Mouse (Mus musculus): ENCODE results near the gene Kctd6. TPM values are rescaled to one million over a fixed set of nuclear protein-coding genes. Genes with fewer than 3 reads are reported as not detected.
A peak's percentile ranks its signal among the peaks of the same experiment; 100 is the strongest.

Kctd6 gene
- polyA plus RNA-seq, 1 experiment from 2014 or later: 17.8 TPM

- no peaks in the 10 kb centered on the region for H3K9me3 ChIP-seq (ENCODE audit: control insufficient read depth, low read length)
- no peak overlapping the region for H3K9ac ChIP-seq (ENCODE audit: low read length)
- H3K36me3 ChIP-seq (ENCODE audit: control insufficient read depth, insufficient read depth, low read length): no peaks in the 10 kb centered on the region
- H3K4me2 ChIP-seq (ENCODE audit: low read depth): no peak overlapping the region
- H3K27ac ChIP-seq (ENCODE audit: low read depth, low read length): no peak overlapping the region
- H3K4me3 ChIP-seq (ENCODE audit: low read depth, low read length): no peak overlapping the region
- WGBS: 85% methylated on average over 9 of the region's 9 CpGs
- no peaks in the 10 kb centered on the region for H3K27me3 ChIP-seq (ENCODE audit: control insufficient read depth, insufficient read depth, low read length)
- no peak for ATAC-seq (ENCODE audit: insufficient read depth, low FRiP score, low TSS enrichment)
- H3K4me1 ChIP-seq (ENCODE audit: control insufficient read depth, insufficient read depth, low read length): no peaks in the 10 kb centered on the region
- no peak for DNase-seq (ENCODE audit: low spot score)
These were observed 36.4 kb downstream of the Kctd6 start for GRCm38 (mm10) chr14:8250141-8250871.

DNA sequence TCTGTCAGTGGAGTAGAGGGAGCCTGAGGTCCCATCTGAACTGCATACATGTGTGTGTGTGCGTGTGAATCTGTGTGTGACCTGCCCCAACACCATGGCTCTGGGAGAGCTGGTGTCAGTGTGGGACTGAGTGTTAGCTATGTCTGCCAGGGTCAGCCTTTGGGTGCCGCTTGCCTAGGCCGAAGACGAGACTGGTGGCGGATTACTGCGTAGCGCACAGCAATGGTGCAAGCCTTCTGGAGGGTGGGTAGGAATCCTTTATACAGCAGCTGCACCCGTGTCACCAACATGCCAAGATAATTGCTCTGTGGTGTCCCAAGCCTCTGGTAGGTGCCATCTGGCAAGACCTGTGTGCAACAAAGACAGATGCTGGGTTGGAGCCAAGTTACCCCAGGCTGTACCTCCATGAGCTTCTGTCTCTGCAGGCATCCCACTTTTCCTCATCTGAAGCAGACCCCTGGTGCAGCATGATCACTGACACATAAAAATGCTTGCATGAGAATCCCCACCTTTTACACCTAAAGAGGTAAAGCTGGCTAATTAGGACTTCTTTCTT is 37.5 kb downstream of the Kctd6 start:
- no peak overlapping the region for H3K4me3 ChIP-seq (ENCODE audit: low read depth, low read length)
- no peak for ATAC-seq (ENCODE audit: insufficient read depth, low FRiP score, low TSS enrichment)
- WGBS: 88% methylated on average over 8 of the region's 8 CpGs
- H3K9ac ChIP-seq (ENCODE audit: low read length): no peak overlapping the region
- H3K4me2 ChIP-seq (ENCODE audit: low read depth): no peak overlapping the region
- H3K9me3 ChIP-seq (ENCODE audit: control insufficient read depth, low read length): no peaks in the 10 kb centered on the region
- no peaks in the 10 kb centered on the region for H3K27me3 ChIP-seq (ENCODE audit: control insufficient read depth, insufficient read depth, low read length)
- no peaks in the 10 kb centered on the region for H3K36me3 ChIP-seq (ENCODE audit: control insufficient read depth, insufficient read depth, low read length)
- no peaks in the 10 kb centered on the region for H3K4me1 ChIP-seq (ENCODE audit: control insufficient read depth, insufficient read depth, low read length)
- no peak overlapping the region for H3K27ac ChIP-seq (ENCODE audit: low read depth, low read length)
- DNase-seq (ENCODE audit: low spot score): no peak

- H3K27me3 ChIP-seq (ENCODE audit: control insufficient read depth, insufficient read depth, low read length): no peaks in the 10 kb centered on the region
- no peaks in the 10 kb centered on the region for H3K36me3 ChIP-seq (ENCODE audit: control insufficient read depth, insufficient read depth, low read length)
- H3K27ac ChIP-seq (ENCODE audit: low read depth, low read length): no peak overlapping the region
- H3K4me2 ChIP-seq (ENCODE audit: low read depth): no peak overlapping the region
- no peak overlapping the region for H3K4me3 ChIP-seq (ENCODE audit: low read depth, low read length)
- peak; percentile 53 for DNase-seq (ENCODE audit: low spot score)
- H3K9ac ChIP-seq (ENCODE audit: low read length): no peak overlapping the region
- 80% methylated on average over 7 of the region's 7 CpGs for WGBS
- H3K9me3 ChIP-seq (ENCODE audit: control insufficient read depth, low read length): no peaks in the 10 kb centered on the region
- no peaks in the 10 kb centered on the region for H3K4me1 ChIP-seq (ENCODE audit: control insufficient read depth, insufficient read depth, low read length)
- 0 out of 2 replicates have a peak, but pooled peaks have one; percentile 38 for ATAC-seq (ENCODE audit: insufficient read depth, low FRiP score, low TSS enrichment)
These were observed 41.3 kb downstream of the Kctd6 start for GRCm38 (mm10) chr14:8255076-8255729.

GRCm38 (mm10) chr14:8256072-8256471 is 42.1 kb downstream of the Kctd6 start:
- Histone ChIP-seq H3K36me3 (ENCODE audit: control insufficient read depth, insufficient read depth, low read length) (no peaks in the 10 kb centered on the region), H3K9ac (ENCODE audit: low read length) (no peak overlapping the region), H3K4me1 (ENCODE audit: control insufficient read depth, insufficient read depth, low read length) (no peaks in the 10 kb centered on the region), H3K27ac (ENCODE audit: low read depth, low read length) (no peak overlapping the region), H3K4me3 (ENCODE audit: low read depth, low read length) (no peak overlapping the region), H3K4me2 (ENCODE audit: low read depth) (no peak overlapping the region), H3K27me3 (ENCODE audit: control insufficient read depth, insufficient read depth, low read length) (no peaks in the 10 kb centered on the region), H3K9me3 (ENCODE audit: control insufficient read depth, low read length) (no peaks in the 10 kb centered on the region)
- WGBS: 72% methylated on average over 6 of the region's 6 CpGs
- ATAC-seq (ENCODE audit: insufficient read depth, low FRiP score, low TSS enrichment) (no peak), DNase-seq (ENCODE audit: low spot score) (no peak)

DNA sequence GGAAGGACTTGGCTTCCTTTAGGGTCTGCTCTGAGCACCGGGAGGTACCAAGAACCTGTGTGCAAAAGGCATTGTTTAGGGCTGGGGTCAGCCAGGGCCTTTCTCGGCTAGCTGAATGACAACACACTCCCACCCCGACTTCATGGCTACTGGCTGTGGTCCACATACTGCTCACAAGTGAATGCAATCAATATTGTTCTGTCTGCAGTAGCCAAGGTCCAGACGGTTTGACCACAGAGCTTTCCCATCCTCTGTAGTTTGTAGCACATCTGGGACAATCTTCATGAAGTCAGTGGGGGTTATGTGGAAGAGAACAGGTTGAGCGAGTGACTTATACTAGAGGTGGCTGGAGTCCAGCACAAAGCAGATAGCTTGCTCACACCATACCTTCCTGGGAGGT is 42.9 kb downstream of the Kctd6 start:
- no peak overlapping the region for H3K4me3 ChIP-seq (ENCODE audit: low read depth, low read length)
- H3K27me3 ChIP-seq (ENCODE audit: control insufficient read depth, insufficient read depth, low read length): no peaks in the 10 kb centered on the region
- 75% methylated on average over 5 of the region's 5 CpGs for WGBS
- H3K9ac ChIP-seq (ENCODE audit: low read length): no peak overlapping the region
- H3K9me3 ChIP-seq (ENCODE audit: control insufficient read depth, low read length): no peaks in the 10 kb centered on the region
- no peak for ATAC-seq (ENCODE audit: insufficient read depth, low FRiP score, low TSS enrichment)
- H3K4me1 ChIP-seq (ENCODE audit: control insufficient read depth, insufficient read depth, low read length): no peaks in the 10 kb centered on the region
- DNase-seq (ENCODE audit: low spot score): no peak
- H3K4me2 ChIP-seq (ENCODE audit: low read depth): no peak overlapping the region
- no peaks in the 10 kb centered on the region for H3K36me3 ChIP-seq (ENCODE audit: control insufficient read depth, insufficient read depth, low read length)
- H3K27ac ChIP-seq (ENCODE audit: low read depth, low read length): no peak overlapping the region

GRCm38 (mm10) chr14:8257521-8258334 is 43.8 kb downstream of the Kctd6 start:
- ATAC-seq (ENCODE audit: insufficient read depth, low FRiP score, low TSS enrichment) (no peak), DNase-seq (ENCODE audit: low spot score) (no peak)
- Histone ChIP-seq H3K4me1 (ENCODE audit: control insufficient read depth, insufficient read depth, low read length) (no peaks in the 10 kb centered on the region), H3K27me3 (ENCODE audit: control insufficient read depth, insufficient read depth, low read length) (no peaks in the 10 kb centered on the region), H3K4me3 (ENCODE audit: low read depth, low read length) (no peak overlapping the region), H3K9me3 (ENCODE audit: control insufficient read depth, low read length) (no peaks in the 10 kb centered on the region), H3K36me3 (ENCODE audit: control insufficient read depth, insufficient read depth, low read length) (no peaks in the 10 kb centered on the region), H3K9ac (ENCODE audit: low read length) (no peak overlapping the region), H3K27ac (ENCODE audit: low read depth, low read length) (no peak overlapping the region), H3K4me2 (ENCODE audit: low read depth) (no peak overlapping the region)
- 47% methylated on average over 7 of the region's 7 CpGs for WGBS

- Histone ChIP-seq H3K4me2 (ENCODE audit: low read depth) (no peak overlapping the region), H3K27me3 (ENCODE audit: control insufficient read depth, insufficient read depth, low read length) (no peaks in the 10 kb centered on the region), H3K4me1 (ENCODE audit: control insufficient read depth, insufficient read depth, low read length) (no peaks in the 10 kb centered on the region), H3K9ac (ENCODE audit: low read length) (no peak overlapping the region), H3K9me3 (ENCODE audit: control insufficient read depth, low read length) (no peaks in the 10 kb centered on the region), H3K27ac (ENCODE audit: low read depth, low read length) (no peak overlapping the region), H3K36me3 (ENCODE audit: control insufficient read depth, insufficient read depth, low read length) (no peaks in the 10 kb centered on the region), H3K4me3 (ENCODE audit: low read depth, low read length) (no peak overlapping the region)
- 55% methylated on average over 3 of the region's 3 CpGs for WGBS
- DNase-seq (ENCODE audit: low spot score) (no peak), ATAC-seq (ENCODE audit: insufficient read depth, low FRiP score, low TSS enrichment) (no peak)
These were observed 44.3 kb downstream of the Kctd6 start for GRCm38 (mm10) chr14:8258335-8258627.

DNA sequence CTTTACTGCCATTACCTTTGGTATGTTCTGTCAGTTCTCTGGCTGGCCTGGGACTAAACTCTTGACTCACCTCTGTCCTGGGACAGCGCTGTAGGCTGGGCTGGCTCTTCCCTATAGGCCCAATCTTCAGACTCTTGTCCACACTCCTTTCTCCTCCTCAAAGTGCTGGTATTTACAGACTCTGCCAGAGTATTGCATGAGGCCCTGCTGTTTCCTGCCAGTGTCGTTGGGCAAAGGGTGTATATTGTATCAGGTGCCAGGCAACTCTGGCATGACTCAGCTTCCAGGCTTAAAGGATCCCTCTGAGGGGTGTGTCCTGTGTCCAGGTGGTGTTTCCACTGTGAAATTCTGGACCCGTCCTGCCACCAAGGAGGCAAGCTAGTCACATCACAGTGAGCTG is 44.8 kb downstream of the Kctd6 start:
- no peak overlapping the region for H3K4me3 ChIP-seq (ENCODE audit: low read depth, low read length)
- H3K27ac ChIP-seq (ENCODE audit: low read depth, low read length): no peak overlapping the region
- no peaks in the 10 kb centered on the region for H3K27me3 ChIP-seq (ENCODE audit: control insufficient read depth, insufficient read depth, low read length)
- ATAC-seq (ENCODE audit: insufficient read depth, low FRiP score, low TSS enrichment) (no peak), DNase-seq (ENCODE audit: low spot score) (no peak)
- no peak overlapping the region for H3K9ac ChIP-seq (ENCODE audit: low read length)
- no peak overlapping the region for H3K4me2 ChIP-seq (ENCODE audit: low read depth)
- 83% methylated on average over 3 of the region's 3 CpGs for WGBS
- H3K4me1 ChIP-seq (ENCODE audit: control insufficient read depth, insufficient read depth, low read length): no peaks in the 10 kb centered on the region
- no peaks in the 10 kb centered on the region for H3K9me3 ChIP-seq (ENCODE audit: control insufficient read depth, low read length)
- H3K36me3 ChIP-seq (ENCODE audit: control insufficient read depth, insufficient read depth, low read length): no peaks in the 10 kb centered on the region

Measured in neural tube, embryonic 11.5 days (tissue).